Mouse (Mus musculus): ENCODE results near the gene Ccl17. TPM values are rescaled to one million over a fixed set of nuclear protein-coding genes. Genes with fewer than 3 reads are reported as not detected.
A peak's percentile ranks its signal among the peaks of the same experiment; 100 is the strongest.

Ccl17 gene
- polyA plus RNA-seq, 1 experiment from 2014 or later: 1.2 TPM

DNA sequence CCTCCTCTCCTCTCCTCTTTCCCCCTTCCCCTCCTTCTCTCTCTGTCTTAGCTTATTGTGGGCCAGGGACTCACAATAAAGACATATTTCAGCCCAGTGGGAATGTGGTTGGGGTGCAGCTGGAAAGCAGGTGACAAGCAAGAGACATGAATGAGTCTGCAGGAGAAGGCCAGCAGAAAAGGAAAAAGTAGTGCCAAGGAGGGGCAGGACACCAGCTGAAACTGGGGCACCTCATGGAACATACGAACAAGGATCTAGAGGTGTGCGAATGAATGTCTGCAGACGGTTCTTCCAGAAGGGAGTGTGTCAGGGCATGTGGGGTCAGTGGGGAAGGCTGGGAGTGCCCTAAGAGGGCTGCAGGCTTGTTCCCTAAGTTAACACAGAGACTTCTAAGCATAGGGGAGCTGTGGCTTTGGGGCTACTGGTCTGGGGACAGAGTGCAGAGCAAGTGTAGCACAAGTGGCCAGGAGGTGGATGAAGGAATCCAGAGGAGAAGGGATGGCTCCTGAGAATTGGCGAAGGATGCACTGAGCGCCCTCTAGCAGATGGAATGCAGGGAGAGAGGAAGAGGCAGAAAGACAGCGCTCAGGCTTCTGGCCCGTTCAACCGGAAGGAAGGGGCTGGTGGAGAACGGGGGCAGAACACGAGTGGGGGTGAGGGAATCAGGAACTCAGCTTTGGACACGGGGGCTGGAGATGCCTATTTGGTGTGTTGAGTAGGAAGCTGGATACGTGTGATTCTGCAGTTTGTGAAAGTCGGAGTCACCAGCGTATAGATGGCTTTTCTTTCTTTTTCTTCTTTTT lies 8.8 kb upstream of the Ccl17 start:
- ATAC-seq (replicated peaks; ENCODE audit: low FRiP score, low read depth) (no peak), DNase-seq (ENCODE audit: low spot score) (peak; percentile 72)
- Histone ChIP-seq H3K4me3 (replicated peaks; ENCODE audit: low read depth, low read length) (no peak overlapping the region), H3K4me1 (replicated peaks; ENCODE audit: insufficient read depth, low read length) (no peaks in the 10 kb centered on the region), H3K36me3 (ENCODE audit: insufficient read depth, low read length) (no peaks in the 10 kb centered on the region), H3K27me3 (ENCODE audit: insufficient read depth, low read length) (no peaks in the 10 kb centered on the region), H3K27ac (no peak overlapping the region), H3K4me2 (ENCODE audit: low read length) (no peak overlapping the region), H3K9ac (ENCODE audit: low read depth, low read length) (no peak overlapping the region), H3K9me3 (replicated peaks; ENCODE audit: low read length) (no peaks in the 10 kb centered on the region)
- WGBS: 39% methylated on average over 14 of the region's 14 CpGs
- peak; percentile 66 for TF ChIP-seq CTCF (IDR thresholded peaks at IDR 0.05; ENCODE audit: low read depth)

GRCm38 (mm10) chr8:94802375-94802774 lies 7.9 kb upstream of the Ccl17 start:
- no peaks in the 10 kb centered on the region; the same call in 1 of the 2 replicates for H3K4me1 ChIP-seq (replicated peaks; ENCODE audit: insufficient read depth, low read length)
- H3K27ac ChIP-seq: no peak overlapping the region
- no peak for TF ChIP-seq CTCF (IDR thresholded peaks at IDR 0.05; ENCODE audit: low read depth)
- no peak for ATAC-seq (replicated peaks; ENCODE audit: low FRiP score, low read depth)
- no peak for DNase-seq (ENCODE audit: low spot score)
- WGBS: 68% methylated on average over 4 of the region's 4 CpGs
- H3K9ac ChIP-seq (ENCODE audit: low read depth, low read length): no peak overlapping the region
- H3K36me3 ChIP-seq (ENCODE audit: insufficient read depth, low read length): no peaks in the 10 kb centered on the region
- no peaks in the 10 kb centered on the region for H3K27me3 ChIP-seq (ENCODE audit: insufficient read depth, low read length)
- no peak overlapping the region for H3K4me2 ChIP-seq (ENCODE audit: low read length)
- H3K4me3 ChIP-seq (replicated peaks; ENCODE audit: low read depth, low read length): no peak overlapping the region
- H3K9me3 ChIP-seq (replicated peaks; ENCODE audit: low read length): no peaks in the 10 kb centered on the region

GRCm38 (mm10) chr8:94803551-94803950 lies 6.7 kb upstream of the Ccl17 start:
- Histone ChIP-seq H3K27me3 (ENCODE audit: insufficient read depth, low read length) (no peaks in the 10 kb centered on the region), H3K4me2 (ENCODE audit: low read length) (no peak overlapping the region), H3K4me1 (replicated peaks; ENCODE audit: insufficient read depth, low read length) (no peaks in the 10 kb centered on the region; the same call in 1 of the 2 replicates), H3K9me3 (replicated peaks; ENCODE audit: low read length) (no peaks in the 10 kb centered on the region), H3K36me3 (ENCODE audit: insufficient read depth, low read length) (no peaks in the 10 kb centered on the region), H3K27ac (no peak overlapping the region), H3K9ac (ENCODE audit: low read depth, low read length) (no peak overlapping the region), H3K4me3 (replicated peaks; ENCODE audit: low read depth, low read length) (no peak overlapping the region)
- no peak for TF ChIP-seq CTCF (IDR thresholded peaks at IDR 0.05; ENCODE audit: low read depth)
- 59% methylated on average over 6 of the region's 6 CpGs for WGBS
- no peak for ATAC-seq (replicated peaks; ENCODE audit: low FRiP score, low read depth)
- DNase-seq (ENCODE audit: low spot score): no peak

GRCm38 (mm10) chr8:94804546-94805340 lies 5.5 kb upstream of the Ccl17 start:
- Histone ChIP-seq H3K27ac (no peak overlapping the region), H3K27me3 (ENCODE audit: insufficient read depth, low read length) (no peaks in the 10 kb centered on the region), H3K4me1 (replicated peaks; ENCODE audit: insufficient read depth, low read length) (no peaks in the 10 kb centered on the region; the same call in 1 of the 2 replicates), H3K4me2 (ENCODE audit: low read length) (no peak overlapping the region), H3K9ac (ENCODE audit: low read depth, low read length) (no peak overlapping the region), H3K36me3 (ENCODE audit: insufficient read depth, low read length) (no peaks in the 10 kb centered on the region), H3K4me3 (replicated peaks; ENCODE audit: low read depth, low read length) (no peak overlapping the region), H3K9me3 (replicated peaks; ENCODE audit: low read length) (no peaks in the 10 kb centered on the region)
- ATAC-seq (replicated peaks; ENCODE audit: low FRiP score, low read depth) (no peak), DNase-seq (ENCODE audit: low spot score) (no peak)
- 46% methylated on average over 10 of the region's 10 CpGs for WGBS
- TF ChIP-seq CTCF (IDR thresholded peaks at IDR 0.05; ENCODE audit: low read depth): no peak

DNA sequence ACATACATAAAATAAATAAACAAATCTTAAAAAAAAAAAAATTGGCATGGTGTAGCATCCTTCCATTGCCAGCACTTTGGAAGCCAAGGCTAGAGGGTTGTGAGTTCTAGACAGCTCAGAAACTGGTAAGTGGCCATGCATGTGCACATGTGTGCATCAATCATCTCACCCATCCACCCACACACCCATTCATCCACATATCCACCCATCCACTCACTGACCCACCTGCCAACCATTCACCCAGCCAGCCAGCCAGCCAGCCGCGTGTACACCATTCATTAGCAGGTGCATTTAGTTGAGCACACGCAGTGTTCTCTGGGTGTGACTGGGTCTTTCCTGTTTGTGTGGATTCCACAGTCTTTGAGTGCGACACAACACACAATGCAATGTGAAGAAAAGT lies 4.4 kb upstream of the Ccl17 start:
- ATAC-seq (replicated peaks; ENCODE audit: low FRiP score, low read depth): no peak
- Histone ChIP-seq H3K4me2 (ENCODE audit: low read length) (no peak overlapping the region), H3K27ac (no peak overlapping the region), H3K27me3 (ENCODE audit: insufficient read depth, low read length) (no peaks in the 10 kb centered on the region), H3K4me3 (replicated peaks; ENCODE audit: low read depth, low read length) (no peak overlapping the region), H3K9ac (ENCODE audit: low read depth, low read length) (no peak overlapping the region), H3K36me3 (ENCODE audit: insufficient read depth, low read length) (no peaks in the 10 kb centered on the region), H3K9me3 (replicated peaks; ENCODE audit: low read length) (no peaks in the 10 kb centered on the region), H3K4me1 (replicated peaks; ENCODE audit: insufficient read depth, low read length) (no peaks in the 10 kb centered on the region; the same call in 1 of the 2 replicates)
- no peak for DNase-seq (ENCODE audit: low spot score)
- TF ChIP-seq CTCF (IDR thresholded peaks at IDR 0.05; ENCODE audit: low read depth): no peak
- WGBS: 80% methylated on average over 4 of the region's 4 CpGs

DNA sequence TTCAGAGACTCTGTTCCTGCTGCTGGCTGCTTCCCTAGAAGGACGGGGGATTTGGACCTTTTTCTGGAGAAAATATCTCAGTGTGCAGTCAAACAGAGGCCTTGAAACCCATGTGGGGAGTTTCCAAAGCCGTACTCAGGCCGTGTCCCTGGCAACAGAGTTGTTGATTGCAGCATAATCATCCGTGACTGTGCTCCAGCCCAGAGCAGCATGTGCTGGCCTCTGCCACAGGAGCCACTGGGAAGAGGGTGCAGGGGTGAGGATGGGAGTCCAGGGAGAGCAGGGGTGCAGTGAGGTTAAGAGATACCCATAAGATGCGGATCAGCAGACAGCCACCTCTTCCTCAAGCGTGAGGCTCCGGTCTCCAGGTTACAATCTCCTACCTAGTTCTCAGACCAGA lies 2.7 kb upstream of the Ccl17 start:
- 40% methylated on average over 7 of the region's 7 CpGs for WGBS
- Histone ChIP-seq H3K4me1 (replicated peaks; ENCODE audit: insufficient read depth, low read length) (no peaks in the 10 kb centered on the region; the same call in 1 of the 2 replicates), H3K4me2 (ENCODE audit: low read length) (no peak overlapping the region), H3K36me3 (ENCODE audit: insufficient read depth, low read length) (no peaks in the 10 kb centered on the region), H3K27ac (no peak overlapping the region), H3K27me3 (ENCODE audit: insufficient read depth, low read length) (no peaks in the 10 kb centered on the region), H3K4me3 (replicated peaks; ENCODE audit: low read depth, low read length) (no peak overlapping the region), H3K9ac (ENCODE audit: low read depth, low read length) (no peak overlapping the region), H3K9me3 (replicated peaks; ENCODE audit: low read length) (no peaks in the 10 kb centered on the region)
- ATAC-seq (replicated peaks; ENCODE audit: low FRiP score, low read depth): peak; percentile 73; the same call in 1 of the 2 replicates
- DNase-seq (ENCODE audit: low spot score): no peak
- no peak for TF ChIP-seq CTCF (IDR thresholded peaks at IDR 0.05; ENCODE audit: low read depth)
